Mouse (Mus musculus): ENCODE results near the gene Fbxl2.

Fbxl2 gene

DNA sequence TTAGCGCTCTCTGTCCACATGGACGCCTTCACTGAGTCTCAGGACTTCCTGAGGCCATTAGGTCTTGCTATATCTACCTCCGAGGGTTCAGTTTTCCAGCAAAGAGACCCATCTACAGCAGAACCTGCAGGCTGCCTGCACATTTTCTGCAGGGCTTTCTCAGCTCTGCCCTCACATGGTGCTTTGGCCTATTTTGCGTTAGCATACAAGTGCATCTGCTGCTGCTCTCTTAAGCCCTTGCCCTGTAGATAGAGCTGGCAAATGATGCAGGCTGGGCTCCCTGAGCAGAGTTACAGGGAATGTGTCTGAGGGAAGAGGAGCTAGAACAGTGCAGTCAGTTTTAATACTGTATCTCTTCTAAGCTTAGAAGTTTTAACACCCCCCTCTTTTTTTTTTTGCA lies 71.0 kb downstream of the Fbxl2 start:
- DNase-seq (ENCODE audit: low read depth, low spot score) = no peak

DNA sequence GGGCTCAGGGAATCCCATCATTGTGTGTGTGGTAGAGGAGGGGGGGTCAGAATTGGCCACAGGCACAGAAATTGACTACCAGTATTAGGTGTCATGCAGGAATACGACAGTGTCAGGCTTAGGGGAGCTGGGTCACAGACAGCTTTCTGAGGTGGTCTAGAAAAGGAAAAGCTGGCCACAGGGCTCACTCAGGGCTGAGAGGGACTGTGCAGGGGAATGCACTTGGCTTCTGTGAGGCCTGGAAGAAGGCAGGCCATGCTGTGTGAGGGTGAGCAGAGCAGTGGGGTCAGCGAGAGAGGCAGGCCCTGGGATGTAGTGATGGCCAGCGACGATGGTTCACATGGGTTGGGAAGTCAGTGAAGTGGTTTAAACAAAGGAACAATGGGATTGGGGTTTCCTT lies 72.1 kb downstream of the Fbxl2 start:
- no peak for DNase-seq (ENCODE audit: low read depth, low spot score)

DNA sequence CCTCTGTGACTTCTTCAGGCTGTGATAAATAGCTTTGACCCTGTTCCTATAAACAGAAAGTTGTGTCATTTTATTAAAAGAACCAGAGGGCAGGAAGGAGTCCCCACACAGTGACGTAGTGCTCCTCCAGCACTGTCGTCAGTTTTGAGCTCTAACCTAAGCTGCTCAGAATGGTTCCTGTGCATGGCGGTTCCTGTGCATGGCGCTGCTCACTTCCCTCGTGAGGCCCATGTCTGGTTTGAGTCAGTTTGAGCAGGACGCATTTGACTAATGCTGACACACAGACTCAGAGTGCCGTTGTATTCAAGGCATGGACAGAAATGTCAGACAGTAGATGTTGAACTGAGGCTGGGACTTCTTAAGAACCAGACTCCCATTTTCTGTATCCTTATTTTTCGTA lies 74.4 kb downstream of the Fbxl2 start:
- DNase-seq (ENCODE audit: low read depth, low spot score) = peak; percentile 25

DNA sequence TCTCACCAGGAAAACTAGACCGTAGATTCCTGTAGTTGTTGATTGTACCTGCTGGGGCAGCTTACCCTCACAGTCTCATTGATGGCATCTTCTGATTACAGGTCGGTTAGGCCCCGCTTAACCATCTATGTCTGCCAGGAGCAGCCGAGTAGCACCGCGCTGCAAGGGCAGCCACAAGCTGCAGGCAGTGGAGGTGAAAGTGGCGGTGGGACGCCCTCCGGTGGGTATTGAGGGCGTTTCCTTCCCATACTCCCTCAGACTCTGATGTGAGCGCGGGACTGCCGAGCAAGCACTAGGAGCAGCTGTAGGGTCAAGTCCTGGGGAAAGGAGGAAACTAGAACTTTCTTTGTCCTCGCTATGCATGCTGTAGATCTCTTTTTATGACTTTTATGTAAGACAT lies 76.0 kb downstream of the Fbxl2 start:
- DNase-seq (ENCODE audit: low read depth, low spot score) = no peak

DNA sequence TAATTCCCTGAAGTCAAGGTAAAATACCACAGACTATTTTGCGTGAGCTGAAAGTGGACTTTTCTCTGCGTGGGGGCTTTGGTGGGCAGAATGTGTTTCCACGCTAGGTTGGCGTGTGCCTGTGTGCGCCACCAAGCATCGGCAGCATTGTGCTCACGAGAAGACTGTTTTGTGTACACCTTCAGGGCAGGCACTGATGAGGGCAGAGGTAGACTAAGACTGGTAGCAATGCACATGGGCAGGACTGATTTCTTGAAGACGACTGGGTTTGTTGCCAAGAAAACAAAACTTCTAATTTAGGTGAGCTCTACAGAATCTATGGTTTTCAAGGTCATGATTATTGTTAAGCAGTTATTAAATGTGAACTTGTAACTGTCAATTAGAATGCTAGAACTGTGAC lies 76.6 kb downstream of the Fbxl2 start:
- DNase-seq (ENCODE audit: low read depth, low spot score) = no peak

DNA sequence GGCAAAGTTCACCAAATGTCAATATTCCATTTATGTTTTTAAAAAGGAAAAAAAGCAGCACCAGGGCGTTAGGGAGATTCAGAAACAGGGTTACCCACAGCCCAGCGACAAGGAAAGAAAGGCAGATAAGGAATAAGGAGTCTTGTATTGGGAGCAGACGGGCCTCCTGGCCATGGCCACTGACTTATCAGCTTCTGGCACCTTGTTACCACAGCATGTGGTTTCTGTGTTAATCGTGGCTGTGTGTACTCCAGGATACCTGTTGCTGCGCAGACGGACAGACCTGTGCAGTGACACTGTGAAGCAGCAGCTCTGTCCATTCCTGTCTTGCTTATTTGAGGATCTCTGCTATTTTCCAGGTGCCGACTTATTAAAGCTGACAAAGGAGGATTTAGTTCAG lies 77.0 kb downstream of the Fbxl2 start:
- no peak for DNase-seq (ENCODE audit: low read depth, low spot score)

DNA sequence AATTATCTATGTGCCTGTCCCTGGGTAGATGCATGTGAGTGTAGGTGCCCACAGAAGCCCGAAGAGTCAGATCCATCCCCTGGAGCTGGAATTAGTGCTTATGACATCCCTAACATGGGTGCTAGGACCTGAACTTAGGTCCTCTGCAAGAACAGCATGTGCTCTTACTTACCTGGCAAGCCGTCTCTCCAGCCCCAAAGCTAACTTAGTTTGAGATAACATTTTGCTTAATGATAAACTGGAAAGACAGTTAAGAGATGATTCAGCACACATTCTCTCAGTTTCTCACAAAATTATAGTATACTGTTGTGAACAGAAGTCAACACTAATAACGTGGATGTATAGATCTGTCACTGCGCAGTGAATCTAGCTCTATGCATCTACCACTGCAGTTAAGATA lies 79.2 kb downstream of the Fbxl2 start:
- DNase-seq (ENCODE audit: low read depth, low spot score) = no peak

DNA sequence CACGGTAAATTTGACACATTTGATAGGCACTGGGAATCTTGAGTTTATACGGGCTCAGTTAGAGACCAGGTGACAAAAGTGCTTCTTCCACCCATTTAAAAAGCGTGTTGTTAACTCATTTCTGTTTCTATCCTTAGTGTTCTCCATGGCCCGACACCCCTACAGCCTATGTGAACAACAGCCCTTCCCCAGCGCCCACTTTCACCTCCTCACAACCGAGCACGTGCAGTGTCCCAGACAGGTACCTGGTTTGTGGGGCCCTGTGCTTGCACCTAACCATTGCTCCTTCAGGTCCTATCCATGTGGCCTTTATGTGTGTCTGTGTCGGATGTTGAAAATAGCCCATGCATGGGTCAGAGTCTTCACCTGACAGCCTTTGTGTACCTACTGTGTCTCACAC lies 81.6 kb downstream of the Fbxl2 start:
- DNase-seq (ENCODE audit: low read depth, low spot score) = no peak

DNA sequence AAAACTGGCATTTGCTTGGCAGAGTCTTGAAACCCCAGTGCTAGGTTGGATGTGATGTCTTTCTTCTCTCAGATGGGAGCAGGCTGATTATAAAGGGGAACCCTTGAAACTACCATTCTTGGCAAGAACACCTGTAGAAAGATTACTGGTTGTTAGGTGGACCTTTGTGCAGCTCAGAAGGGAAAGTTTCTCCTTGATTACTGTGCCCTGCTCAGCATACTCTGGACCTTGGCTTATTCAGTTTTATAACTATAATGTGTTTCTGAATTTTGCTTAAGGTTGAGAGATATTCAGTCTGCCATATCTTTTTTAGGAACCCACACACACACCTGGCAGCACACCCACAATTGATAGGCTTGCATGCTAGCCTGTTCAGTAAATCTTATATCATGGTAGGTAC lies 82.3 kb downstream of the Fbxl2 start:
- DNase-seq (ENCODE audit: low read depth, low spot score) = no peak

DNA sequence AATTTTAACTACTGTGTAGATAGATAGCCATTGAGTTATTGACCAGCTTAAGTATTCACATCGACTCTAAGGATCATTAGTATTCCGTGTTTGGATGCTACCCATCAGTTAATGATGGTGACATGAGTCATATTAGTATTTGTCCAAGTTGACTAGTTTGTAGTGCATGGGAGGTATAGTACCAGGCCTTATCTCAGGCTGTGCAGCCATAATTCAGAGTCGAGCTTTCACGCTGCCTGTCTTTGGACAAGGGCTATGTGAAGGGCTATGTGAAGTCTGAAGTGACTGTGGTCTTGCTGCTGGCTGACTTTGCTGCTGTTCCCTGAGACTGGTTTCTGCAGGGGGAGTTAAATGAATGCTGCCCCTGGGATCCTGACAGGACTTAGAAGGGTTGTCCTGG lies 88.2 kb downstream of the Fbxl2 start:
- no peak for DNase-seq (ENCODE audit: low read depth, low spot score)

DNA sequence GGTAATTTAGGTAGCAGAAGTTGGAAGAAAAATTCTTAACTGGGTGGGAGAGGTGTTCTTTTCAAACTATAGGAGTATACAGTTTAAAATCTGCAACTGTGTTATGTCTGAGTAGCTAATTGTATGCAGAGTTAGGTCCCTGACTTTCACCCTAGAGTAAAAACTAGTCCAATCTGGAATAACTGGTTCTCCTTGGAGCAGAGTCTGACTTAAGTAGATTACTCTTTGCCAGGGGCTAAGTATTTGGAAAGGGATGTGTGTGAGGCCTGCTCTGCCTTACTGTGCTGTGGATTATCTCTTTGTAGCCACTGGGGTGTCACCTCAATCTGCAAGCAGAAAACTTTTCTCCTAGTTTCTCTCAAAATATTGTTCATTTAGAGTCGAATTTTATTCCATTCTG lies 98.8 kb downstream of the Fbxl2 start:
- no peak for DNase-seq (ENCODE audit: low read depth, low spot score)

DNA sequence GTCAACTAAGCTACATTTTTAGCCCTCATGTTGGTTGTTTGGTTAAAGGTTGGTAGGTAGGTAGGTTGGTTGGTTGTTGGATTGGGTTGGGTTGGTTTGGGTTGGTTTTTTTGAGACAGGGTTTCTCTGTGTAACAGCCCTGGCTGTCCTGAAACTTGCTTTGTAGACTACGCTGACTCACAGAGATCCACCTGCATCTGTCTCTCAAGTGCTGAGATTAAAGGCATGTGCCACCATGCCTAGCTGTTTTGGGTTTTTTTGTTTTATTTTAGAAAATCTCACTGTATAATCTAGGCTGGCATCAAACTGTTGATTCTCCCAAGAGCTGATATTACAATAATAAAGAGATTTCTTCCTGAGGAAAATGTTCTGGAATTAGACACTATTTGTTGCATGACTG lies 102.6 kb downstream of the Fbxl2 start:
- no peak for DNase-seq (ENCODE audit: low read depth, low spot score)

DNA sequence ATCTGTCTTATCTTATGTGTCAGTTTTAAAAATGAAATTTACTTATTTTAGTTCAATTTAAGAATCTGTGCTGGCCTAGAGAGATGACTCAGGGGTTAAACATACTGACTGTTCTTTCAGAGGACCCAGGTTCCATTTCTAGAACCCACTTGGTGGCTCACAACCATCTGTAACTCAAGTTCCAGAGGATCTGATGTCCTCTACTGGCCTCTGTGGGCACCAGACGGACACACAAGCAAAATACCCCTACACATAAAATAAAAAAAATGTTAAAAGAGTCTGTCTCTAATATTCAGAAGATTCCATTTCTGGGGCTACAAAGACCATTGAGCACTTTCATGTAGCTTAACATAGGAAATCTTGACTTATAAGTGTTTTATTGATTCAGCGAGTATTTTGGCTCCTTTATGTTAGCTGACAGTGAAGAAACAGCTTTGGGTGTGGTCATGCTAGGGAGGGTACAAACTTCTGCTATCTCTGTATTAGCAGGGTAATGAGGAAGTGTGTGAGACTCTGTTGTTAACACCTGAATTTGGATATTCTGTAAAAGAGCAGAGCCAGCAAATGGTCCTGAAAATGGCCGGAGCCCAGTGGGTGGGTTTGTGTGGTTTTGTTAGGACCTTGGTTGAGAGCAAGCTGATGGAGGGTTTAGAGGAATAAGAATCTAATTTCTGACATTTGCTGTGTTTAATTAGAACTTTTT lies 104.7 kb downstream of the Fbxl2 start:
- no peak for DNase-seq (ENCODE audit: low read depth, low spot score)

DNA sequence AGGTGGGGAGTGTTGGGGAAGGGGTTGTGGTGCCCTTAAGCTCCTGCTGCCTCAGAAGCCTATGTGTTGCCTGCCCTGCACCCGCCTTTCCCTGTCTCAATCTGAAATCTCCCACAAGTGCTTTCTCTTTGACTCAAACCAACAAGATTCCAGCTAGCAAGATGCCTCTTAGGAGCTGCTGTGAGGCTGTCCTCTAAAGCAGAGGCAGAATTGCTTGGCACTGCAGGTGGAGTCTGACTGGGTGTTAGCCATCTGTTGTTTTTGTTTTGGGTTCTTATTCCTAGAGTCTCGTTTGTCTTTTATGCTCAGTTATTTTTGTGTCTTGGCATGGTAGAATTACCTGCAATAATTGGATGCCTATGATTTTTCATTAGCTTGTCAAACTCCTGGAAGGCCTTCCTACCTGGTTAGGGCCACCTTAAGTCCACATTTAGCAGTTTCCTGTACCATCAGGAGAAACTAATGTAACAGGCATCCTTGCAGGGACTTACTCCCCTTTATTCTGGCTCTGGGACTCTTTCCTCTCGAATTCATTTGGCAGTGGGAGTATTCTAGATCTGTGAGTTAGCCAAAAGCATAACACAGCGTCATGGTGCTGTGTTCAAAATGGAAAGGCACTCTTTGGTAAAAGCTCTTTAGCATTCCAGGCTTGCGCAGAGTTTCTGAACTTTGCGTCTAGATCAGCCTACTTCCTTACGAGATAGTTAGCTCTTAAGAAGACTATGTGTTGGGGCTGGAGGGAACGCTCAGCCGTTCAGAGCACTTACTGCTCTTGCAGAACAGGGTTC lies 106.7 kb downstream of the Fbxl2 start:
- DNase-seq (ENCODE audit: low read depth, low spot score) = no peak

DNA sequence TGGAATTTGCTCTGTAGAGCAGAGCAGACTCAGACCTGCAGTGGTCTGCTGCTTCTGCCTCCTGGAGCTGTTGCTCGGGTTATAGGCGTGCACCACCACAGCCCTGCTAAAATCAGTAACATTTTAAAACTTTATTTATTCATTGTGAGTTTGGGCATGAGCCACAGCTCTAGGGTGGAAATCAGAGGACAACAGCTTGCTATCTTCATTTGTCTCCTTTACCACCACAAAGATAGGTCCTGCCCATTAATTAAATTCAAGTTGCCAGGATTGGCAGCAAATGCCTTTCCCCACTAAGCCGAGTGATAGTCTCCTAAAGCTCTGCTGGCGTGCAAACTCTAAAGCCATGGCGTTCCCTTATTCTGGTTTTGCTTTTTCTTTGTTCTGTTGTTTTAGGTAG lies 110.4 kb downstream of the Fbxl2 start:
- no peak for DNase-seq (ENCODE audit: low read depth, low spot score)

DNA sequence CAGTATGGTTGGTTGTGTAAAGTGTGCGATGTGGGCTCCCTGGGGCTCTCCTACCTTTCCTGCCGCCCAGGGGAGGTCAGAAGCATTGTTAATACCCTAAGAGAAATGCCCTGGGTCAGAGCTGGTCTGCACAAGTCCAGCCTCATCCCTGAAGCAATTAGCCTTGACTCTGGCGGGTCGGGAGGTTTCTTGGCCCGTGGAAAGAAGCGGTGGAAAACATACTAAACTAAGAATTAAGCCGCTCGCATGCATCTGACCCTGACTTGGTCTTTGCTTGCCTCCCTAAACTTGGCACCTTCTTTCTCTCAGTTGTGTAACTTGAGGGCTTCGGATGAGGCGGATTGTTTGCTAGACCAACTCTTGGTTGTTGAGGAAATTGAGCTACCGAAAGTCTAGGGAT lies 113.5 kb downstream of the Fbxl2 start:
- DNase-seq (ENCODE audit: low read depth, low spot score) = no peak

DNA sequence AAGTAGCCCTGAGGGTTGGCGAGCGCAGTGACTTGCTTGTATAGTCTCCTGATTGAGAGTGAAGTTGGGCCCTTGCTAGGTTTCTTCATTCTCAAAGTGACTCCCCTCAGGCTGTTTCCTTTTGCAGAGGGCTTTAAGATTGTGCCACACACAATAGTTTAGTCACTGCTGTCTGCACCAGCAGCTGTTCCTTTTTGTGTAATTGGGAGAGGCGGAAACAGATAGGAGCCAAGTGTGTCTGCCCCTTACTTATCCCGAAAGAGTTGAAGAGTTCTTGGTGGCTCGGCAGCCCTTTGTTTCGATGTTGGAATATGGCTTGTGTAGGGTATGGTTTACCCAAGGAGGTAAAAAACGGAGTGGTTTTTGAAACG lies 113.9 kb downstream of the Fbxl2 start:
- peak; percentile 13 for DNase-seq (ENCODE audit: low read depth, low spot score)

DNA sequence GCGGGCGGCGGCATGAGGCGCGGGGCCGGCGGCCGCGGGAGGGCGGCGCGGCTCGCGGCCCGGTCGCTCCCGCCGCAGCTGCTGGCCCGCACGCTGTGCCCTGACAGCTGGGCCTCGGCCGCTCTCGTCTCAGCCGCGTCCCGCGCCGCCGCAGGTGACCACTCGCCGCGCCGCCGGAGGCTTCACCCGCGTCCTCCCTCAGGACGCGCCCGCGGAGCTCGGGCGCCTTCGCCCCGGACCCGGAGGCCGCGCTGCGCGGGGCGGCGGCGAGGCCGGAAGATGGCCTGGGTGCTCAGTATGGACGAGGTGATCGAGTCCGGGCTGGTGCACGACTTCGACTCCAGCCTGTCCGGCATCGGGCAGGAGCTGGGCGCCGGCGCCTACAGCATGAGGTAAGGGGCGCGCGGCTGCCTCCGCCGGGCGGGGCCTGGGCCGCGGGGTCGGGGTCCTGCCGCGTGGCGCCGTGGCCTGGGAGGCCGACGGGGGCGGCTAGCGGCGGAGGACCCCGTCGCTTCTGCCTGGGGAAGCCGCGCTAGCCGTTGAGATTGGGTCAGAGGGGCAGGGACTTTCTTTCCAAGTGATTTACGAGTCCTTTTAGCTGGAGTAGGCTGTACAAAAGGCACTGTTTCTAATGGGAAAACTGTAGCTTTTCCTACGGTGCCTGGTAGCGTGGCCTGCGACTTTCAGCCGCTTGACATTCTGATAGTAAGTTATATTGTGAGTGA lies 114.5 kb downstream of the Fbxl2 start:
- no peak for DNase-seq (ENCODE audit: low read depth, low spot score)

DNA sequence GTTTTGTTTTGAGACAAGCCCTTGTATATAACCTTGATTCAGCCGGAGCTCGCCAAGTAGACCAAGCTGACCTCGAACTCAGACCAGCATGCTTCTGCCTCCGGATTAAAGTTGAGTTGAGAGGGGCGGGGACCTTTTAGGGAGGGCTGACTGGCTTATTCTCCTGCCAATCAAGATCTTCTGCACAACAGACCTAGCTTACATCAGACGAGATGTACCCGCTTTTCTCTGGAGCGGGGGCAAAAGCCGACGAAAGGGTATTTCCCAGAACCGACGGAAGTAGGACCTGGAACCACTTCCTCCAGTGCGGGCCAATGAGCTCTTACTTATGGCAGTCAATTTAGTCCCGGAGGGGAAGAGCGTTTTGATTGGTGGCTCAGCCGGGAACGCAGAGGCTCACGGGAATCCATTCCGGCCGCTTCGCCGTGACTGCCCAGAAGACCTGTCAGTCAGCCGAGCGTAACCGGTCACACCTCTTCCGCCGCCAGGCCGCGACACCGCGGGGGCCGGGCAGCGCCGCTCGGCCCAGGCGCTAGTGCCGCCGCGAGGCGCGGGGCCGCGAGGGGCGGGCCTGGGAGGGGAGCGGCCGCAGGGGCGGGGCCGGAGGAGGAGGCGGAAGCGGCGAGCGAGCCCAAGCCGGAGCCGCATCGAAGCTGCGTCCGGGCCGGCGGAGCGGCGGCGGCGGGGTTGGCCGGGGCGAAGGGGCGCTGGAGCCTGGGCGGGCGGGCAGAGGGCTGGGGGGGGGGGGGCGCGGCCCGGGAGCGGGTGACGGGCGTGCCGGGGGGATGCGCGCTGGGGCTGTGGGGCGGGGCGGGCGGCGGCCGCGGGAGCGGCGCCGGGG lies 115.2 kb downstream of the Fbxl2 start, which contains the start of gene Ubp1:
Gene Ubp1, plus strand, starts transcription at position 401 of the 841 bp plus-strand sequence.
- DNase-seq (ENCODE audit: low read depth, low spot score) = peak; percentile 99

DNA sequence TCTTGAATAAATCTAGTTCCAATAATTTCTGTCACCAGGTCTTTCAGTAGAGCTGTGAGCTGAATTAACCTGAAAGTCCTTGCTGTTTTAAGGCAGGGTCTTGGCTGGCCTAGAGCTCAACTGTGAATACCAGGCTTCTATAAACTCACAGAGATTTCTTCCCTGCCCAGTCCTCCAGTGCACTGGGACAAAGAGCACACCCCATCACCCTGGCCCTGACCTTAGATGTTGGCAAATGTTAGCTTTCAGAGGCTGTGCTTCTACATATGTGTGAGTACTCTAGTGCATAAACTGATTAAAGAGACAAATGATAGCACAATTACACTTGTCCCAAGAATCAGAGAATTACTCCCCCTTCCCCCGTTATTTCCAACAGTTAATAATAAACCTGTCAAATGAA lies 116.3 kb downstream of the Fbxl2 start:
- DNase-seq (ENCODE audit: low read depth, low spot score) = no peak

DNA sequence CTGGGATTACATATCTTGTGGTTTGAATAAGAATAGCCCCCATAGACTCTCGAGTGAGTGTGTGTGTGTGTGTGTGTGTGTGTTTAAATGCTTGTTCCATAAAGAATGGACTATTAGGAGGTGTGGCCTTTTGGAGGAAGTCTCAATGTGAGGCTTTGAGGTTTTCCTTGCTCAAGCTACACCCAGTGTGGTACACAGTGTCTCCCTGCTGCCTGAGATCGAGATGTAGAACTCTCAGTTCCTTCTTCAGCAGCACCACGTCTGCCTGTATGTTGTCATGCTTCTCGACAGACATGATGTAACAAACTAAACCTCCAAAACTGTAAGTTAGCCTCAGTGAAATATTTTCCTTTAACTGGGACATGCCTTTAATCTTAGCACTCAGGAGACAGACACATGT lies 117.4 kb downstream of the Fbxl2 start:
- no peak for DNase-seq (ENCODE audit: low read depth, low spot score)

DNA sequence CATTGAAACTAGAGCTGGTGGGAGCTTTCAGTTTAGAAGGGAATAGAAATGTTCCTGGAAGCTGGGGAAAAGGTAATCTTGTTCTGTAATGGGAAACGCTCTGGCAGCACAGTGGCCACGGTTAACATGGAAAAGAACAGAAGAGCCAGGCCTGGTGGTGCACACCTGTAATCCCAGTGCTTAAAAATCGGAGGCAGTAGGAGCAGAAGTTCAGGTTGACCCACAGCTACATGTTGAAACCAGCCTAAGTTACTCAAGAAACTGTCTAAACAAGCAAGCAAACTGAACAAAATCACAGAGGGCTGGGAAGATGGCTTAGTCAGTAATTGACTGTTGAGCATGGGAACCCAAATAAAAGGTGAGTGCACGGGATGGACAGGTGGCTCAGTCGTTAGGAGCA lies 121.1 kb downstream of the Fbxl2 start:
- DNase-seq (ENCODE audit: low read depth, low spot score) = no peak

Measured in ES-CJ7 (cell line).